Mouse (Mus musculus) neural tube, embryonic 11.5 days (tissue): ENCODE data around the gene Tead3. TPM values are rescaled to one million over a fixed set of nuclear protein-coding genes. Genes with fewer than 3 reads are reported as not detected.

ENCODE experiments used
- ATAC-seq: fragments of 200-750 bp; cut with Nextera tagmentation; 2 replicates; pipeline ENCODE4 v1.8.0; 2017; ENCODE audit warnings: moderate number of reproducible peaks, mild to moderate bottlenecking, moderate TSS enrichment, moderate library complexity; ENCODE audit not compliant: insufficient read depth, low FRiP score, low TSS enrichment
- DNase-seq: peaks from one replicate; pipeline ENCODE4 v3.0.0-alpha.2; 2015; ENCODE audit warnings: low spot score
- H3K27ac ChIP-seq: fragments of 300-500 bp; sonication (generic); 2 replicates; pipeline ENCODE4 v1.5.1; 2014; ENCODE audit warnings: low read depth, mild to moderate bottlenecking, low read length
- H3K27me3 ChIP-seq: fragments of 300-500 bp; sonication (generic); 2 replicates; pipeline ENCODE4 v1.6.1; 2014; ENCODE audit warnings: mild to moderate bottlenecking, low read length, mixed read lengths; ENCODE audit not compliant: control insufficient read depth, insufficient read depth
- H3K36me3 ChIP-seq: fragments of 300-500 bp; sonication (generic); 2 replicates; pipeline ENCODE4 v1.6.1; 2014; ENCODE audit warnings: mild to moderate bottlenecking, low read length, moderate library complexity, mixed read lengths; ENCODE audit not compliant: control insufficient read depth, insufficient read depth
- H3K4me1 ChIP-seq: fragments of 300-500 bp; sonication (generic); 2 replicates; pipeline ENCODE4 v1.6.1; 2014; ENCODE audit warnings: low read length, mixed read lengths; ENCODE audit not compliant: control insufficient read depth, insufficient read depth
- H3K4me2 ChIP-seq: fragments of 300-500 bp; sonication (generic); 2 replicates; pipeline ENCODE4 v1.6.1; 2014; ENCODE audit warnings: low read depth, mild to moderate bottlenecking, moderate library complexity
- H3K4me3 ChIP-seq: fragments of 300-500 bp; sonication (generic); 2 replicates; pipeline ENCODE4 v1.5.1; 2014; ENCODE audit warnings: low read depth, low read length
- H3K9ac ChIP-seq: fragments of 300-500 bp; sonication (generic); 2 replicates; pipeline ENCODE4 v1.6.1; 2014; ENCODE audit warnings: mild to moderate bottlenecking, low read length
- H3K9me3 ChIP-seq: fragments of 300-500 bp; sonication (generic); 2 replicates; pipeline ENCODE4 v1.6.1; 2016; ENCODE audit warnings: low read length; ENCODE audit not compliant: control insufficient read depth
- WGBS: fragments of 180-500 bp; shearing (Covaris S2); extraction: QIAGEN DNeasy Blood & Tissue Kit; methylation state at CpG from one replicate; pipeline ENCODE4 v1.1.7; 2014; 5-methylcytosine and 5-hydroxymethylcytosine counted together
- polyA plus RNA-seq: library from polyadenylated mRNA; unstranded; fragments of >200 nt; fragmentation: Nextera tagmentation; extraction: Ambion mirVana; gene quantifications from 2 replicates; pipeline ENCODE4 v1.2.1, GENCODE M21; 2014

Tead3 gene
- polyA plus RNA-seq, 1 experiment from 2014 or later: 4.5 TPM

DNA sequence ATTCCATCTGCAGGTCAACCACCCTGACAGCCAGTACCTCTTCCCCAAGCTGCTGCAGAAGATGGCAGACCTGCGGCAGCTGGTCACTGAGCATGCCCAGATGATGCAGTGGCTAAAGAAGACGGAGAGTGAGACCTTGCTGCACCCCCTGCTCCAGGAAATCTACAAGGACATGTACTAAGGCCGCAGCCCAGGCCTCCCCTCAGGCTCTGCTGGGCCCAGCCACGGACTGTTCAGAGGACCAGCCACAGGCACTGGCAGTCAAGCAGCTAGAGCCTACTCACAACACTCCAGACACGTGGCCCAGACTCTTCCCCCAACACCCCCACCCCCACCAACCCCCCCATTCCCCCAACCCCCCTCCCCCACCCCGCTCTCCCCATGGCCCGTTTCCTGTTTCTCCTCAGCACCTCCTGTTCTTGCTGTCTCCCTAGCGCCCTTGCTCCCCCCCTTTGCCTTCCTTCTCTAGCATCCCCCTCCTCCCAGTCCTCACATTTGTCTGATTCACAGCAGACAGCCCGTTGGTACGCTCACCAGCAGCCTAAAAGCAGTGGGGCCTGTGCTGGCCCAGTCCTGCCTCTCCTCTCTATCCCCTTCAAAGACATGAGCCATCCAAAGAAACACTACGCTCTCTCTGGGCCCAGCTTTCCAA, 50.8 kb downstream of the Tead3 start:
- Histone ChIP-seq H3K9me3 (no peaks in the 10 kb centered on the region), H3K9ac (0 out of 2 replicates have a peak overlapping the region, but pooled peaks have one; percentile 7), H3K4me3 (no peak overlapping the region), H3K36me3 (no peaks in the 10 kb centered on the region), H3K27me3 (no peaks in the 10 kb centered on the region), H3K4me2 (no peak overlapping the region), H3K4me1 (peaks cover 11% of the 10 kb centered on the region), H3K27ac (0 out of 2 replicates have a peak overlapping the region, but pooled peaks have one; percentile 34)
- no peak for DNase-seq
- 45% methylated on average over 8 of the region's 11 CpGs for WGBS
- no peak for ATAC-seq

DNA sequence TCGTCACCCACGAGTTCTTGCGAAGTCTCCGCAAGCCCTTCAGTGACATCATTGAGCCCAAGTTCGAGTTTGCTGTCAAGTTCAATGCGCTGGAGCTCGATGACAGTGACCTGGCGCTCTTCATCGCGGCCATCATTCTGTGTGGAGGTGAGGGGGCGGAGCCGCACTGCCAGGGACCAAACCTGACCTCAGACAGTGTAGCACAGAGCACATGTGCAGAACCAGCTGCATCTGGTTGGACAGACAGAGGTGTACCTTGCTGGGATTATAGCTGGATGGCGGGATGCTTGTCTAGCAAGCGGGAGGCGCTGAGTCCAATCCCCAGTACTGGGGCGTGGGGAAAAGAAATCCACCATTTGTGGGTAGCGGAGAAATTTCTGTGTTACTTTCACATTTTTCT, 51.7 kb downstream of the Tead3 start:
- no peak overlapping the region for H3K4me2 ChIP-seq
- no peak overlapping the region for H3K4me3 ChIP-seq
- 94% methylated on average over 17 of the region's 17 CpGs for WGBS
- H3K9ac ChIP-seq: no peak overlapping the region
- no peak overlapping the region for H3K27ac ChIP-seq
- ATAC-seq: no peak
- no peaks in the 10 kb centered on the region for H3K9me3 ChIP-seq
- H3K4me1 ChIP-seq: peaks cover 11% of the 10 kb centered on the region
- H3K27me3 ChIP-seq: no peaks in the 10 kb centered on the region
- no peaks in the 10 kb centered on the region for H3K36me3 ChIP-seq
- no peak for DNase-seq

DNA sequence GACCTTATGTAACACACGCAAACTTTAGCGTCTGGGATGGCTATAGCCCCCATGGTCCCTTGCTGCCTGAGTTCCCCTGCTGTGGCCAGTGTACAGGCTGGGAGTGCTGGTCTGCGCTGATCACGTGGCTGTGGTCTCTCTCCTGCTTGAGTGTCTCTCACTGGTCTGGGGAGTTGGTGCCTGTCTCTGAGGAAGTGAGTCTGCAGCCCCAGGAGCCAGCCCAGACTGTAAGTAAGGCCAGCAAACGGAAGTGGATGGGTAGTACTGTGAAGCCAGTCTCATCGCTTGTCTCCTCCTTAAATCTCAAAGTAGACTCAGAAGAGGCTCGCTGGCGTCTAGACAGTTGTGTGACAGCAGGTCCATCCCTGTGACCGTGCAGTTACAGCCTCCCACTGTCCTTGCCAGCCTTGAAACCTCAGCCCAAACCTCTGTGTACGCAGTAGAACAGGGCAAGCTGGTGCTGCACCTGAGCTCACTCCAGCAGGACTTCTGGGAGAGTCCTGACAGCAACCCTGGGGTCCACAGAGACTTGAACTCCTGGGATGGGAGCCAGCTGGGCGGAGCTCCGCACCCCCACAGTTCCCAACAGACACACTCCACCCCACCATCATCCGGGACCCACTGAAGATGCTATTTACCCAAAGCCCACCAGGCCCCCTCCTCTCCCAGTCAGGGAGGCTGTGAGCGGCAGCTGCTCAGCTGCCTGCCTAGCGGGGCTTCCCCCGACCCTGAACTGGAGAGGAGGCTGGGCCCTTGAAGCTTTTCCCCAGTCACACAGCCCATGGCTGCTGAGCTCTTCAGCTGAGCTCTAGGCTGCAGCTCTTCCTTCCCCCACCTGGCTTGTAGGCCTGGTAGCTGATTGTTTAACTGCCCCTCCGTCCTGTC, 55.9 kb downstream of the Tead3 start:
- WGBS: 65% methylated on average over 17 of the region's 17 CpGs
- no peaks in the 10 kb centered on the region for H3K9me3 ChIP-seq
- no peak for ATAC-seq
- H3K4me2 ChIP-seq: no peak overlapping the region
- no peak for DNase-seq
- no peak overlapping the region for H3K4me3 ChIP-seq
- no peaks in the 10 kb centered on the region for H3K27me3 ChIP-seq
- H3K4me1 ChIP-seq: peaks cover 5% of the 10 kb centered on the region; the same call in 1 of the 2 replicates
- 0 out of 2 replicates have a peak overlapping the region, but pooled peaks have one; percentile 8 for H3K27ac ChIP-seq
- no peaks in the 10 kb centered on the region; the same call in 1 of the 2 replicates for H3K36me3 ChIP-seq
- H3K9ac ChIP-seq: no peak overlapping the region; the same call in 1 of the 2 replicates

DNA sequence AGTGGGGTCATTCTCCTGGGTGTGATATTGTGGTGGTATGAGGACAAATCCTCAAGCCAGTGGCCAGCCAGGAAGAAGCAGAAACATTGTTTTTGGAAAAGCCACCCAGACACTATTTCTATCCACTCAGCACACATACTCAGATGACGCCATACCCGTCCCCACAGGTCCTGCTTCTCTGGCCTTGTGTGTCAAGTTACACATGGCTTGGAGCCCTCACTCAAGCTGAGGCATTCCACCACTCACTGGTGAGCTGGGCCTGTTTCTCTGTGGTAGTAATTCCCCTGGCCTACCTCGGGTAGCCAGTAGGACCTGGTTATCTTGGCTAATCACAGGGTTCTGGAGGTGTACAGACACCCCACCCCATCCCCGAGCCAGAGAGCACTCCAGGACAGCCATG, 56.9 kb downstream of the Tead3 start:
- H3K4me3 ChIP-seq: no peak overlapping the region
- no peaks in the 10 kb centered on the region for H3K27me3 ChIP-seq
- no peak overlapping the region for H3K27ac ChIP-seq
- no peak overlapping the region for H3K4me2 ChIP-seq
- no peak for ATAC-seq
- H3K36me3 ChIP-seq: no peaks in the 10 kb centered on the region; the same call in 1 of the 2 replicates
- WGBS: 83% methylated on average over 4 of the region's 4 CpGs
- DNase-seq: no peak
- H3K9me3 ChIP-seq: no peaks in the 10 kb centered on the region
- no peaks in the 10 kb centered on the region for H3K4me1 ChIP-seq
- no peak overlapping the region for H3K9ac ChIP-seq

DNA sequence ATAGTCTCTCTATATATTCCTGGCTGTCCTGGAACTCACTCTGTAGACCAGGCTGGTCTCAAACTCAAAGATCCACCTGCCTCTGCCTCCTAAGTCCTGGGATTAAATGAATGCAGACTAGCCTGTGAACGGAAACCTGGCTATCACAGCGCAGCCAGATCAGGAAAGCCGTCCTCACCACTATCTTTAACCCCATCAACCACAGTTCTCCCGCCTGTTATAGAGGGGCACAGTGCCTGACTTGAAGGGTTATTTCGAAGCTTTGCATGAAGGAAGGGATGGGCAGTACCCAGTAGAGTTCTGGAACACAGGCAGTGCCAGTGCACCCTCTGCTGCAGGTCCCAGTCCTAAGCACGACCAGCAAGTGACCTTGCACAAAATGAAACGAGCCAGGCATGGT, 59.3 kb downstream of the Tead3 start:
- no peak overlapping the region for H3K27ac ChIP-seq
- DNase-seq (no peak), ATAC-seq (no peak)
- H3K36me3 ChIP-seq: no peaks in the 10 kb centered on the region; the same call in 1 of the 2 replicates
- no peak overlapping the region for H3K4me2 ChIP-seq
- 86% methylated on average over 7 of the region's 7 CpGs for WGBS
- no peak overlapping the region for H3K4me3 ChIP-seq
- no peaks in the 10 kb centered on the region for H3K9me3 ChIP-seq
- no peaks in the 10 kb centered on the region for H3K4me1 ChIP-seq
- H3K27me3 ChIP-seq: no peaks in the 10 kb centered on the region
- H3K9ac ChIP-seq: no peak overlapping the region

DNA sequence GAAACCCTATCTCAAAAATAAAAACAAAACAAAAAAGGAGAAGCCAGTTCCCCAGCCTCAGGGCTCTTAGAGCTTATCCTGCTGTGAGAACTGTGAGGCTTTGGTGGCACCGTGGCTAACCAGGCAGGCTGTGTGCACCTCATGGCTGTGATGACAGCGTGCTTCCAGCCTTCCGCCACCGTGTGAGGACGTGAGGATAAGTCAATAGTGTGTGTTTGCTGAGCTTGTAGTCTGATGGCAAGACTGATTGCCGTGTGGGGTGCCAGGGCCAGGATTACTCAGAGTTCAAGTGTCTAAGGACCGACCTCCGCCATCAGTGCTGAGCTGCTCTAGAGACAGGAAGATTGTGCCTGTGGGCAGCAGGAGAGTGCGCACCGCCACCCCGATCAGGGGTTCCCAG, 59.9 kb downstream of the Tead3 start:
- DNase-seq (no peak), ATAC-seq (no peak)
- Histone ChIP-seq H3K9me3 (no peaks in the 10 kb centered on the region), H3K36me3 (no peaks in the 10 kb centered on the region; the same call in 1 of the 2 replicates), H3K27me3 (no peaks in the 10 kb centered on the region), H3K4me1 (no peaks in the 10 kb centered on the region), H3K9ac (no peak overlapping the region), H3K4me3 (no peak overlapping the region), H3K4me2 (no peak overlapping the region), H3K27ac (no peak overlapping the region)
- 87% methylated on average over 11 of the region's 11 CpGs for WGBS

DNA sequence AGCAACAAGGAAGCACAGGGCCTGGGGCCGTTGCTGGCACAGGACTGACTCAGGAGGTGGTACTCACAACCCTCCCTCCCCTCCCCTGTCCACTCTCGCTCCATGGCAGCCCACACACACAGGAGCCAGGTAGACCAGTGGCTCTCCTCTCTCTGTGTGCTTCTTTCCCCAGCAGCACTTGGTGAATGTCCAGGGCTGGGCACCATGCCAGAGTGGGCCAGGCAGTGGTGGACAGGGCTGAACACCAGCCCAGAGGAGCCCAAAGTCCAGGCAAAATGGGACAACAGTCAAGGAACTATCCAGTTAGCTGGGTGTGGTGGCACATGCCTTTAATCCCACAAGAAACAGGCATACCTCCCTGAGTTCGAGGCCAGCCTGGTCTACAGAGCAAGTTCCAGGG, 60.4 kb downstream of the Tead3 start:
- DNase-seq (no peak), ATAC-seq (no peak)
- Histone ChIP-seq H3K9ac (no peak overlapping the region), H3K4me2 (no peak overlapping the region), H3K9me3 (no peaks in the 10 kb centered on the region), H3K27me3 (no peaks in the 10 kb centered on the region), H3K4me1 (no peaks in the 10 kb centered on the region), H3K36me3 (no peaks in the 10 kb centered on the region; the same call in 1 of the 2 replicates), H3K4me3 (no peak overlapping the region), H3K27ac (no peak overlapping the region)
- 92% methylated on average over 3 of the region's 3 CpGs for WGBS

DNA sequence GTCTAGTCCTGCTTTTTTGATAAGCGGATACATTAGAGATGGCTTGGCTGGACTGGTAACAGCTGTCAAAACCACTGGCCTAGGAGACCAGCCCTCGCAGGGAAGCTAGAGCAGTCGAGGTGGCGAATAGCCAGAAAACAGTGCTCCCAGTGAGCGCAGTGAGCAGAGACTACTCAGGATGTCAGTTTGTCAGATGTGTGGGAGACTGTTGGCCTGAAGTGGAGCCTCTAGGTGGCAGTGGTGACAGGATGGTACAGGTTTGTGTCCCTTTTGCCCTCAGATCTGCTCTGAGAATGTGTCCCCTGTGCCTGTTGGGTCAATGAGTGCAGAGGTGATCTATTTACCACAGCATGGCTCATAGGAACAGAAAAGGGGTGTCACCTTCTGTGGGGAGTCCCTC, 62.6 kb downstream of the Tead3 start:
- H3K27me3 ChIP-seq: no peaks in the 10 kb centered on the region
- H3K4me1 ChIP-seq: no peaks in the 10 kb centered on the region
- ATAC-seq: no peak
- no peaks in the 10 kb centered on the region for H3K9me3 ChIP-seq
- H3K9ac ChIP-seq: no peak overlapping the region
- DNase-seq: no peak
- no peak overlapping the region for H3K4me2 ChIP-seq
- WGBS: 64% methylated on average over 5 of the region's 5 CpGs
- H3K4me3 ChIP-seq: no peak overlapping the region
- no peak overlapping the region for H3K27ac ChIP-seq
- H3K36me3 ChIP-seq: no peaks in the 10 kb centered on the region; the same call in 1 of the 2 replicates
